Mouse (Mus musculus): ENCODE measurements around the gene Cdk2. TPM values are rescaled to one million over a fixed set of nuclear protein-coding genes. Genes with fewer than 3 reads are reported as not detected.

Gene Cdk2
- 1.2 and 1.5 TPM in 2 replicates for polyA plus RNA-seq (2021; fragmentation: Nextera tagmentation)
- long read RNA-seq, experiment 1: 0 reads
- long read RNA-seq, experiment 2, transcript Cdk2-201 (7 exons, 2,240 nt): major isoform, 7 of 11 reads
- long read RNA-seq, experiment 2, partial matches to known transcripts: 0 of 11 reads
- long read RNA-seq, experiment 2, other reads (novel, unspliced or antisense): 1 of 11 reads

DNA sequence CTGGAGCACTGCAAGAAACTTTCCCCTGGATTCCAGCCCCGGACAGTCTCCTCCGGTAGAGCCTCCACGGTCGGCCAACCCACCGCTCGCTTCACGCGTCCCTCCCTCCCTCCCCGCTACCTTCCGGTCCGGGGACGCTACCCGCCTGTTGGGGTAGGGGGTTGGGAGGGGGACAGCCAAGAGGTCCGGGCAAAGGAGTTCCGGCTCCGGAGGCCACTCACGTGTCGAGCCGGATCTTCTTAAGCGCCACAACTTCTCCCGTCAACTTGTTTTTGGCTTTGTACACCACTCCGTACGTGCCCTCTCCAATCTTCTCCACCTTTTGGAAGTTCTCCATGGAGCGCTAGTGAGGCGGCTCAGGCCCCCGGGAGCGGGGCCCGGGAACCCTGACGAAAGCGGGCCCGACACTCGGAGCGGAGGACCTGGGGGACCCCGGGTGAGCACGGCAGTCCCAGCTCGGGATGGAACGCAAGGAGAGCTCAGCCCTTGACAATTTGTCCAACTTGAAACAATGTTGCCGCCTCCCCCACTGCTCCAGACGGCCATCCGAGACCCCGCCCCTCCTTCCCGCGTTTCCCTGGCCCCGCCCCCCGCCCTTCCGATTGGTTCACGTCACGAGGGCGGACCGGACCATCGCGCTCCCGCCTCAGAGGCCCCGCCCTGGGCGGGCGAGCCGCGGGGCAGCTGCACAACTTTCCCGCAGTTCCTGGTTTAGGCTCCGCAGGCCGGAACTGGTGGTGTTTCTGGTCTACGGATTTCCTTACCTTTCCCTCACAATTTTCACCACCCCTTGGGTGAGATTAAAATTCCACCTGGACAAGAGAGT is at the start of gene Cdk2:
TSS of gene Cdk2 (minus strand) at position 541 of the 826 bp plus-strand sequence.

GRCm38 (mm10) chr10:128747646-128748251 is 42.9 kb upstream of the Cdk2 start, which contains the start of gene Pym1:
TSS of gene Pym1 (plus strand) at chr10:128747889.

GRCm38 (mm10) chr10:128744680-128745601 is 40.1 kb upstream of the Cdk2 start, which contains the start of gene Dgka:
TSS of gene Dgka (minus strand) at chr10:128744855.

DNA sequence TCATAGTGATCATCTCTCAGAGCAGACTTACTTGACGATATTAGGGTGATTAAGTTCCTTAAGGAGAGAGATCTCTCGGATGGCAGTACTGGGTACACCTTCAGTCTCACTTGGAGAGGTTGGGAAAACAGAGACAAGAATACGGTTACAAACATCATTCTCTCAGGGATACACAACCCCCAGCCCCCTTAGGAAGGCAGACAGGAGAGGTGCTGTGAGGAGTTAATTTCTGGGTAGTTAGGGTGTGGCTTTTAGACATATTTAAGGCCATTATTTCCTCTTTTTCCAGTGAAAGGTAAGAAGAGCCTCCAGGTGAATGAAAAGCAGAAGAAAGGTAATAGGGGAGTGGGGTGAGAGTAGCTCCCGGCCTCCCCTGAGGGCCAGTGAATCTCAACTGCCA is 936 bp downstream of the Cdk2 start, which contains the start of gene Pmel:
TSS of gene Pmel (plus strand) at position 301 of the 400 bp plus-strand sequence.

GRCm38 (mm10) chr10:128695992-128696807 is 8.6 kb downstream of the Cdk2 start, which contains the start of gene Rab5b:
TSS of gene Rab5b (minus strand) at chr10:128696264.

GRCm38 (mm10) chr10:128673763-128674468 is 30.9 kb downstream of the Cdk2 start, which contains the start of gene Suox:
TSS of gene Suox (minus strand) at chr10:128674073.

Other genes with a start within 250 kb of the Cdk2 start
- gene Smarcc2, start 245.8 kb downstream of the Cdk2 start, polyA plus RNA-seq (2021; fragmentation: Nextera tagmentation): 80.0 and 92.3 TPM in 2 replicates
- 843 and 993 TPM in 2 replicates for gene Myl6, start 210.9 kb downstream of the Cdk2 start, polyA plus RNA-seq (2021; fragmentation: Nextera tagmentation)
- gene Myl6b, start 206.3 kb downstream of the Cdk2 start, polyA plus RNA-seq (2021; fragmentation: Nextera tagmentation): 2.1 and 3.8 TPM in 2 replicates
- 2.3 and 2.6 TPM in 2 replicates for gene Esyt1, start 179.2 kb downstream of the Cdk2 start, polyA plus RNA-seq (2021; fragmentation: Nextera tagmentation)
- gene Zc3h10, start 157.3 kb downstream of the Cdk2 start, polyA plus RNA-seq (2021; fragmentation: Nextera tagmentation): 5.6 and 5.8 TPM in 2 replicates
- 6,437 and 7,138 TPM in 2 replicates for gene Rpl41, start 155.7 kb downstream of the Cdk2 start, polyA plus RNA-seq (2021; fragmentation: Nextera tagmentation)
- gene Pa2g4, start 139.0 kb downstream of the Cdk2 start, polyA plus RNA-seq (2021; fragmentation: Nextera tagmentation): 50.7 TPM in 2 replicates
- 1.3 and 1.5 TPM in 2 replicates for gene Erbb3, start 115.4 kb downstream of the Cdk2 start, polyA plus RNA-seq (2021; fragmentation: Nextera tagmentation)
- 1,260 and 1,337 TPM in 2 replicates for gene Rps26, start 78.3 kb downstream of the Cdk2 start, polyA plus RNA-seq (2021; fragmentation: Nextera tagmentation)
- 3.5 and 4.4 TPM in 2 replicates for gene Ikzf4, start 59.0 kb downstream of the Cdk2 start, polyA plus RNA-seq (2021; fragmentation: Nextera tagmentation)
- gene Suox, start 31.0 kb downstream of the Cdk2 start, polyA plus RNA-seq (2021; fragmentation: Nextera tagmentation): 9.6 and 10.0 TPM in 2 replicates
- 50.2 and 54.3 TPM in 2 replicates for gene Rab5b, start 8.8 kb downstream of the Cdk2 start, polyA plus RNA-seq (2021; fragmentation: Nextera tagmentation)
- gene Pmel, start 836 bp downstream of the Cdk2 start, polyA plus RNA-seq (2021; fragmentation: Nextera tagmentation): 0.64 and 0.75 TPM in 2 replicates
- 5.3 TPM in 2 replicates for gene Dgka, start 39.8 kb upstream of the Cdk2 start, polyA plus RNA-seq (2021; fragmentation: Nextera tagmentation)
- 6.5 and 6.7 TPM in 2 replicates for gene Pym1, start 42.9 kb upstream of the Cdk2 start, polyA plus RNA-seq (2021; fragmentation: Nextera tagmentation)
- 0.11 and 0.31 TPM in 2 replicates for gene Mmp19, start 85.9 kb upstream of the Cdk2 start, polyA plus RNA-seq (2021; fragmentation: Nextera tagmentation)
- 14.7 and 15.1 TPM in 2 replicates for gene Dnajc14, start 99.0 kb upstream of the Cdk2 start, polyA plus RNA-seq (2021; fragmentation: Nextera tagmentation)
- 4.6 and 4.7 TPM in 2 replicates for gene Tmem198b, start 99.3 kb upstream of the Cdk2 start, polyA plus RNA-seq (2021; fragmentation: Nextera tagmentation)
- gene Sarnp, start 112.3 kb upstream of the Cdk2 start, polyA plus RNA-seq (2021; fragmentation: Nextera tagmentation): 132 and 144 TPM in 2 replicates
- gene Ormdl2, start 116.6 kb upstream of the Cdk2 start, polyA plus RNA-seq (2021; fragmentation: Nextera tagmentation): 22.3 and 35.3 TPM in 2 replicates
- 6.8 and 7.9 TPM in 2 replicates for gene Gdf11, start 186.7 kb upstream of the Cdk2 start, polyA plus RNA-seq (2021; fragmentation: Nextera tagmentation)
- 190 and 257 TPM in 2 replicates for gene Cd63, start 196.0 kb upstream of the Cdk2 start, polyA plus RNA-seq (2021; fragmentation: Nextera tagmentation)
- gene Rdh5, start 217.9 kb upstream of the Cdk2 start, polyA plus RNA-seq (2021; fragmentation: Nextera tagmentation): 10.0 and 83.5 TPM in 2 replicates
- 356 and 436 TPM in 2 replicates for gene Bloc1s1, start 219.0 kb upstream of the Cdk2 start, polyA plus RNA-seq (2021; fragmentation: Nextera tagmentation)
- 3.7 and 4.6 TPM in 2 replicates for gene Itga7, start 228.8 kb upstream of the Cdk2 start, polyA plus RNA-seq (2021; fragmentation: Nextera tagmentation)